Mouse (Mus musculus): ENCODE data around the gene Gsdme.

DNA sequence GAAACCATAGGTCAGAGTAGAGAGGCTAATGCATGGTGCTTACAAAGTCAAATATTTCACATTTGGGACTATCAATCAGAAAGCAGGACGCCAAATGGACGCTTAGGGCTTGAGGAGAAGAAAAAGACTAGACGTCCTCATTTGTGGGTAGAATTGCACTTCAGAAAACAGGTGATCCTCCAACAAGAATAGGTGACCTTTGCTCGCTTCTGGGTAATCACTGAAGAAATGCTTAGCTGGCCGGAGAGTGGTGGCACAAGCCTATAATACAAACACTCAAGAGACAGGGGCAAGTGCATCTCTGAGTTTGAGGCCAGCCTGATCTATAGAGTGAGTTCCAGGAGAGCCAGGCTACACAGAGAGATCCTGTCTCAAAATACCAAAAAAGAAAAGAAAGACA, 69.8 kb downstream of the Gsdme start:
- TF ChIP-seq CTCF (IDR thresholded peaks at IDR 0.05; ENCODE audit: low read depth) (no peak), EP300 (optimal IDR thresholded peaks at IDR 0.05) (no peak)

Data from stomach, postnatal 0 days (tissue).